Mouse (Mus musculus) erythroblast, embryonic 14.5 days (primary cell): Measurements from ENCODE around the gene Pfn1.

ENCODE experiments used
- GATA1 ChIP-seq: IDR thresholded peaks from 2 replicates; pipeline ENCODE4 v1.6.1; 2012; ENCODE audit warnings: low read length, inconsistent platforms, mixed read lengths
- TAL1 ChIP-seq: IDR thresholded peaks from 3 replicates; pipeline ENCODE4 v1.6.1; 2012; ENCODE audit warnings: low read length, inconsistent platforms, mixed read lengths

DNA sequence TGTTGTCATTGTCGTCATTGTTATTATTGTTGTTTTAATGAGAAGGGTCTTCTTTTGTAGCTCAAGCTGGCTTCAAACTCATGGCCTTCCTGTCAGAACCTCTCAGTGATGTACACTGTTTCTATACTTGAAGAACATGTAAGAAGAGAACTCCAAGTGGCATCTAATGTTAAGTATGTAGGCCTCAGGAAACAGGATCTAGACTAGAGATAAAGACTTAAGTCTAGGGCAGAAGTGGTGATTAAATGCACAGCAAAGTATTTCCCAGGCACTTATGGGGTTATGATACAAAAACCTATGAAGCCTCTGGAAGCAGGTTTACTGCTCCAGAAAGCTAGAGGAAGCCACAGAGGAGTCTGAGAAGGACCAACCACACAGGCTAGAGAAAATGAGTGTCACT is 16.2 kb downstream of the Pfn1 start:
- TF ChIP-seq GATA1, result no peak
- TF ChIP-seq TAL1, result no peak
